21 mouse cellular contexts compared by ENCODE assay signal in genomic region chr13:20799772-20800171, GRCm38 (mm10).
"Had no signal": no experiment of that assay in that cellular context is flagged by ENCODE, and none has a peak within 500 bp of the region (broad histone marks: within the 10 kb centered on the region; RNA-seq: fewer than 3 reads in every experiment).

No protein-coding gene starts in this region.

- H3K9me3 ChIP-seq: heart, embryonic 13.5 days; heart, embryonic 15.5 days; hindbrain, embryonic 13.5 days; hindbrain, embryonic 15.5 days; limb, embryonic 13.5 days; limb, embryonic 15.5 days; liver, embryonic 12.5 days had no signal

- ATAC-seq: forebrain, postnatal 0 days; hindbrain, postnatal 0 days; liver, embryonic 12.5 days had no signal

- H3K9ac ChIP-seq: forebrain, postnatal 0 days; heart, embryonic 13.5 days; heart, embryonic 15.5 days; hindbrain, embryonic 13.5 days; hindbrain, embryonic 15.5 days; limb, embryonic 13.5 days; limb, embryonic 15.5 days; liver, embryonic 12.5 days had no signal

- H3K4me3 ChIP-seq: heart, embryonic 13.5 days; heart, embryonic 15.5 days; hindbrain, embryonic 13.5 days; hindbrain, embryonic 15.5 days; limb, embryonic 13.5 days; limb, embryonic 15.5 days; liver, embryonic 12.5 days had no signal

- H3K4me2 ChIP-seq: heart, embryonic 11.5 days; heart, embryonic 13.5 days; heart, embryonic 15.5 days; hindbrain, embryonic 13.5 days; hindbrain, embryonic 15.5 days; limb, embryonic 13.5 days; limb, embryonic 15.5 days; liver, embryonic 12.5 days had no signal

- H3K4me1 ChIP-seq: heart, embryonic 13.5 days; heart, embryonic 15.5 days; hindbrain, embryonic 13.5 days; hindbrain, embryonic 15.5 days; limb, embryonic 13.5 days; limb, embryonic 15.5 days; liver, embryonic 12.5 days had no signal

- H3K27ac ChIP-seq: heart, embryonic 13.5 days; heart, embryonic 15.5 days; hindbrain, embryonic 13.5 days; hindbrain, embryonic 15.5 days; hindbrain, postnatal 0 days; limb, embryonic 13.5 days; limb, embryonic 15.5 days; liver, embryonic 12.5 days had no signal

- DNase-seq: forebrain, postnatal 0 days; gastrocnemius, postnatal 14 days; gastrocnemius, postnatal 36 days; heart, adult 18-20 months; heart, postnatal 14 days; heart, postnatal 36 days; kidney, adult 18-20 months; kidney, adult 8-10 months; kidney, postnatal 36 days; layer of hippocampus, adult 9-11 months; layer of hippocampus, postnatal 36 days; left cerebral cortex, postnatal 4 days had no signal

- H3K36me3 ChIP-seq: heart, embryonic 13.5 days; heart, embryonic 15.5 days; hindbrain, embryonic 13.5 days; hindbrain, embryonic 15.5 days; limb, embryonic 13.5 days; limb, embryonic 15.5 days; liver, embryonic 12.5 days had no signal

- H3K27me3 ChIP-seq: heart, embryonic 13.5 days; heart, embryonic 15.5 days; hindbrain, embryonic 13.5 days; hindbrain, embryonic 15.5 days; limb, embryonic 13.5 days; limb, embryonic 15.5 days; liver, embryonic 12.5 days had no signal
